Mouse (Mus musculus) midbrain, embryonic 12.5 days (tissue): ENCODE measurements at regions not wholly inside any gene's neighbourhood (a gene's known extent, or its start where the extent isn't known, plus 50 kb on each side); places are given as distances from the start of the nearest gene placed in this dataset.

Experiments used
- ATAC-seq: fragments of 200-750 bp; cut with Nextera tagmentation; 2 replicates; pipeline ENCODE4 v1.8.0; 2017; ENCODE audit warnings: low read depth, moderate TSS enrichment, moderate library complexity; ENCODE audit not compliant: low FRiP score
- H3K27ac ChIP-seq: fragments of 300-500 bp; sonication (generic); replicated peaks from 2 replicates; pipeline ENCODE4 v1.5.1; 2016; ENCODE audit warnings: mild to moderate bottlenecking
- H3K27me3 ChIP-seq: fragments of 300-500 bp; sonication (generic); 2 replicates; pipeline ENCODE4 v1.6.1; 2016; ENCODE audit warnings: mild to moderate bottlenecking
- H3K36me3 ChIP-seq: fragments of 300-500 bp; sonication (generic); 2 replicates; pipeline ENCODE4 v1.6.1; 2016
- H3K4me1 ChIP-seq: fragments of 300-500 bp; sonication (generic); 2 replicates; pipeline ENCODE4 v1.6.1; 2016
- H3K4me2 ChIP-seq: fragments of 300-500 bp; sonication (generic); replicated peaks from 2 replicates; pipeline ENCODE4 v1.6.1; 2016; ENCODE audit warnings: mild to moderate bottlenecking, moderate library complexity
- H3K4me3 ChIP-seq: fragments of 300-500 bp; sonication (generic); 2 replicates; pipeline ENCODE4 v1.5.1; 2016; ENCODE audit warnings: mild to moderate bottlenecking
- H3K9ac ChIP-seq: fragments of 300-500 bp; sonication (generic); replicated peaks from 2 replicates; pipeline ENCODE4 v1.6.1; 2016; ENCODE audit warnings: mild to moderate bottlenecking, moderate library complexity
- H3K9me3 ChIP-seq: fragments of 300-500 bp; sonication (generic); 2 replicates; pipeline ENCODE4 v1.6.1; 2016; ENCODE audit warnings: mild to moderate bottlenecking
- WGBS: fragments of 180-500 bp; shearing (Covaris S2); methylation state at CpG from one replicate; pipeline ENCODE4 v1.1.7; 2016; 5-methylcytosine and 5-hydroxymethylcytosine counted together

DNA sequence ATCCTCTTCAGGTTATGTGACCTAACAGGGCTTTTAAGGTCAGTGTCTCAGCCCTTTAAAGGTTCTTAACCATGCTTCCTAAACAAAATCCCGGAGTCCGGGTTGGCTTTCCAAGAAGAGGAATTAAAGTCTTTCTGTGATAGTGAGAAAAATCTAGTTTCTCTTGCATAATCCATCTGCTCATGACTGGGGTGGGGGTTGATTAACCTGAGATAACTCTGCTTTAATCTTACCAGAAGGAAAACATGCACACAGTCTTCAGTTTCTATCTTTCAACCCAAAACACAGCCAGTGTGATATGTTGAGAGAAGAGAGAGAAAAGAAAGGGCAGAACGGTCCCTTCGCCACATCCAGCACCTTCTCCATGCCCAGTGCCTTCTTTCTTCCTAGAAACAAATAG lies 508.8 kb downstream of the Pdcd6ip start:
- 89% methylated on average over 4 of the region's 4 CpGs for WGBS
- Histone ChIP-seq H3K4me2 (no peak overlapping the region), H3K9me3 (no peaks in the 10 kb centered on the region), H3K36me3 (no peaks in the 10 kb centered on the region), H3K9ac (no peak overlapping the region), H3K4me1 (no peaks in the 10 kb centered on the region), H3K27me3 (no peaks in the 10 kb centered on the region), H3K27ac (no peak overlapping the region), H3K4me3 (no peak overlapping the region)
- no peak for ATAC-seq

DNA sequence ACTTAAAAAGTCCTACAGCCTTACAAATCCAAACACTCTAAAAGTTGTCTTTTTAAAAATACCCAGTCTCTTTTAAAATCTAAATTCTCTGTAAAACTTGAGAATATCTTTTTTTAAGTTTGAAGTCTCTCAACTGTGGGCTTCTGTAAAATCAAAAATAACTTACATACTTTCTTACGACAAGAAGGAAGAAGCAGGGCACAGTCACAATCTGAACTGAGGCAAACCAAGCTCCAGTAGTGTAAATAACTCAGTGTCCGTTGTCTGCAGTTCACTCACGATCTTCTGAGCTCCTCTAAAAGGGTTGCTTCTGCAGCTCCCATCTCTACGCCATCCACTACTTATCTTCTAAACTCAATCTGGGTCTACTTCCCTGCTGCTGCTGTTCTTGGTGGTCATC lies 512.5 kb downstream of the Pdcd6ip start:
- Histone ChIP-seq H3K27me3 (no peaks in the 10 kb centered on the region), H3K4me1 (no peaks in the 10 kb centered on the region), H3K9me3 (no peaks in the 10 kb centered on the region), H3K4me2 (no peak overlapping the region), H3K27ac (no peak overlapping the region), H3K36me3 (no peaks in the 10 kb centered on the region), H3K9ac (no peak overlapping the region), H3K4me3 (no peak overlapping the region)
- ATAC-seq, result no peak
- 93% methylated on average over 4 of the region's 4 CpGs for WGBS

DNA sequence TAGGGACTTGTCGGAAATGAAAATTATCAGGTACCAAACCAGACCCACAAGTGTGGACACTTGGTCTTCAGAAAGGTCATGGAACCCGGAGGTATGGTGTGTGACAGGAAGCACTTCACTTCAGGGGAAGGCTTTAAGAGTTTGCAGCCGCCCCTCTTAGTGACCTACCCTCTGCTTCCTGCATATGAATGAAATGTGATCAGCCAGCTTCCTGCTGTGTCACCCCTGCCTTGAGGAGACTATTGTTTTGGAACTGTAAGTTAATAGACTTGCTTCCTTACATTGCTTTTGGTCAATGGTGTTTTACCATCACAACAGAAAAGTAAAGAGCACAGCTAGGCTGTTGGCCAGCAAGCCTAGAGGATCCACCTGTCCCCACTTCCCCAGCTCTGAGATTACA lies 515.3 kb downstream of the Pdcd6ip start:
- WGBS, result 70% methylated on average over 3 of the region's 3 CpGs
- no peak for ATAC-seq

DNA sequence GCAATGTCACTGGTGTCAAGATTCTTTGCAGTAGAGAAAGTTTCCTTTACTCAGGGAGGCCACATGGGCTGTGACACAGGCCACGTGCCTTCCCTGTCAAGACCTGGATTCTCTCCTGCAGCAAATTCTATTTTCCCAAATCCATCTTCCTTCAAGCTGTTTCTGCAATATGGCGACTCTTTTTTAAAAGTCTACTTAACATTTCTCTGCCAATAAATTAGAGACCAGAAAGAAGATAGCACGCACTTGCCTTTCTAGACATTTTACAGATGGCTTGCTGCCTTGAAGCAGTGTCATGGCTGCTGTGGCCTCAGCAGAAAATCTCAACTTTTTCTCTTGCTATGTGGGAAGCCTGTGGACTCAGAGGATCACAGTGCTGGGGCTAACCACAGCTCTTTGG lies 516.9 kb downstream of the Pdcd6ip start:
- no peak for ATAC-seq
- H3K27ac ChIP-seq, result no peak overlapping the region

More for the DNA sequence above, 515.3 kb downstream of the Pdcd6ip start:
- Histone ChIP-seq H3K9ac (no peak overlapping the region), H3K9me3 (no peaks in the 10 kb centered on the region), H3K27ac (no peak overlapping the region), H3K36me3 (no peaks in the 10 kb centered on the region), H3K27me3 (no peaks in the 10 kb centered on the region), H3K4me1 (no peaks in the 10 kb centered on the region), H3K4me2 (no peak overlapping the region), H3K4me3 (no peak overlapping the region)

DNA sequence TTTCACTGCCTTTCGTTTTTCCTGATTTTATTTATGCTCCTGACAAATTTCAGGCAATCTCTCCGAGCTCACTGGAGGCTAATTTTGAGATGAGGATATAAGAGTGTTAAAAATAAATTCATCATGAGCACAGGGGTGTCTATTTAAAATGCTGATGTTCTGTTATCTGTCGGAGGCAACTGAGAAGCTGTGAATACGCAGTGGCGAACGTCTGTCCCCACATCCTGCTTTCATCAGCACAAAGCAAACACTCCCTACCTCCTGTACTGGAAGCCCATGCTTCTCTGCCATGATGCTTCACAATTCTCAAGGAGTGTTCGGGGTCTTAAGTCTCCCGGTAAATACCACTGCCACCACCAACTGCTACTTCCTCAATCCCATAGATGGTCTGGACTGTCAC lies 526.9 kb downstream of the Pdcd6ip start:
- no peak for ATAC-seq
- no peak overlapping the region for H3K27ac ChIP-seq
- H3K4me2 ChIP-seq, result no peak overlapping the region
- no peaks in the 10 kb centered on the region for H3K9me3 ChIP-seq
- no peaks in the 10 kb centered on the region for H3K27me3 ChIP-seq
- no peaks in the 10 kb centered on the region for H3K4me1 ChIP-seq
- no peaks in the 10 kb centered on the region for H3K36me3 ChIP-seq
- 85% methylated on average over 8 of the region's 8 CpGs for WGBS
- H3K9ac ChIP-seq, result no peak overlapping the region
- no peak overlapping the region for H3K4me3 ChIP-seq

More for the DNA sequence above, 516.9 kb downstream of the Pdcd6ip start:
- H3K4me3 ChIP-seq, result no peak overlapping the region
- no peak overlapping the region for H3K9ac ChIP-seq
- 90% methylated on average over 3 of the region's 3 CpGs for WGBS
- no peaks in the 10 kb centered on the region for H3K27me3 ChIP-seq
- no peak overlapping the region for H3K4me2 ChIP-seq
- H3K9me3 ChIP-seq, result no peaks in the 10 kb centered on the region
- H3K36me3 ChIP-seq, result no peaks in the 10 kb centered on the region
- no peaks in the 10 kb centered on the region for H3K4me1 ChIP-seq

DNA sequence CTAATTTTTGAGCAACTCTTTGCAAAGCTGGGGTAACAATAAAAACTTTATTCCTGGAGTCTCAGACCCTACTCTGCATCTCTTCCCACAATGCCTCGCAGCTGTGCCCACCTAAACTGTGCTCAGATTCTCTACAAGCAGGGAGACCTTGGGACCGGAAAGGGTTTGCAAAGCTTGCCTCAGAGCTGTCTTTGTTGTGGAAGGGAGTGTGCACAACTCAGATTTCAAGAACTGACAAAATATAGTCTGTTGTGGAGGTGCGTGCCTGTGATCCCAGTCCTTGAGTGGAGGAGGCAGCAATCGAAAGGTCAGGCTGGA lies 530.2 kb downstream of the Pdcd6ip start:
- 86% methylated on average over 4 of the region's 4 CpGs for WGBS

DNA sequence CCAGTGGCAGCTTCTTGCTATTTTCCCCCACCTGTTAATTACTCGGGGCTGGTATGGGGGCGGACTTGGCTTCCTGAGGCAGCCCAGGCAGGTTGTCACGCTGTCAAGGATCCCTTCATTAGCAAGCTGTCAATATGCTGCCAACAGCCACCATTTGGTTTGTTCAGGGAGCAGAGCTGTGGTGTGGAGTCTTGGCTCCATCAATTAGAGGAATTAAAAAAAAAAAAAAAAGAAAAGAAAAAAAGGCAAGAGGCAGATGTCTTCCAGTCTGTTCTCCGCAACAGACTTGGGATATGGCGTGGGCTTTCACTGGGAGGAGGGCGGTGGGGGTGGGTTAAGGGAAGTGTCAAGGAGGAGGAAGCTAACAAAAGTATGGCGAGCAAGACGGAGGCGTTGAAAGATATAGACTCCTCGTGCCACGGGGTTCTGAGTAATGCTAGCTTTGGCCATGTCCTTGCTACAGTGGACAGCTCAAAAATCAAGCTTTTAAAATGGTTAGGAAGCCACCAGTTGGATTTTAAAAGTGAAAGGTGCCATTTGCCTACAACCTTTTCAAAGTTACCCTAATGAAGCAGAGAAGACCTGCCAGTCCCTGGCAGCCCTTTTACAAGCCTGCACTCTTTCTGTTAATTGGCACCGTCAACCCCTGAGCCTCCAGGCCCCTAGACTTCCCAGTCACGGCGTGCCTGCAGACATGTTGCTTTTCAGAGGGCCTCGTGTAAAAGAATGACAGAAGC lies 530.7 kb downstream of the Pdcd6ip start:
- H3K36me3 ChIP-seq, result no peaks in the 10 kb centered on the region
- no peaks in the 10 kb centered on the region for H3K27me3 ChIP-seq
- H3K4me2 ChIP-seq, result no peak overlapping the region
- ATAC-seq, result no peak; the same call in 1 of the 2 replicates
- no peak overlapping the region for H3K4me3 ChIP-seq
- WGBS, result 80% methylated on average over 15 of the region's 15 CpGs
- H3K9me3 ChIP-seq, result no peaks in the 10 kb centered on the region
- H3K4me1 ChIP-seq, result no peaks in the 10 kb centered on the region
- no peak overlapping the region for H3K27ac ChIP-seq
- no peak overlapping the region for H3K9ac ChIP-seq

More for the DNA sequence above, 530.2 kb downstream of the Pdcd6ip start:
- Histone ChIP-seq H3K9ac (no peak overlapping the region), H3K27ac (no peak overlapping the region), H3K27me3 (no peaks in the 10 kb centered on the region), H3K9me3 (no peaks in the 10 kb centered on the region), H3K36me3 (no peaks in the 10 kb centered on the region), H3K4me1 (no peaks in the 10 kb centered on the region), H3K4me2 (no peak overlapping the region), H3K4me3 (no peak overlapping the region)
- no peak for ATAC-seq

DNA sequence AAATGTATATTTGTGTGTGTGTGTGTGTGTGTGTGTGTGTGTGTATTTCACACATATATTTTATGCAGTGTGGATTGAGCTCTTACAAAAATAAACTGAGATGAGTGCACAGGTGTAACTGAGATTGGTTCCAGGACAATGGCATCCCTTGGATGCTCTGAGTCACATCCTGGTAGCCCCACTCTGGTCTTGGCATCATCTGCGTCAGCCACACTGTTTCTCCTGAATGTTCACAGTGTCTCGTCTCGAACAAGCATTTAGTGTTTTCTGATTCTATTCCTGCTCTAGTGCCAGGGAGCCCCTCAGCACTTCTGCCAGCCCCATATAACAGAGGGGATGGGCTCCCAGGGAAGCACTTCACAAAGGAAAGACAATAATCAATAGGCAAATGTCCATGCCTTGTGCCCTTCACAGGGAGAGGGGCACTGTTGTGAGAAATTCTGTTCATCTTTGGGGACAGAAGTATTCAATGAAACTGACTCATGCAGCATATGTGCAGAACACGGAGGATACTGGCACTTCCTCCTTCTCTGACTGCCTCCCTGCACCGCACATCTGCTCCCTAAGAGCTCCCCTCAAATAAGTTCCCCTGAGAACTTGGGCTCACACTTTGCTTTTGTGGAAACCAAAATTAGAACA lies 536.2 kb downstream of the Pdcd6ip start:
- Histone ChIP-seq H3K4me2 (no peak overlapping the region), H3K4me3 (no peak overlapping the region), H3K4me1 (no peaks in the 10 kb centered on the region), H3K27me3 (no peaks in the 10 kb centered on the region), H3K9me3 (no peaks in the 10 kb centered on the region), H3K36me3 (no peaks in the 10 kb centered on the region), H3K27ac (no peak overlapping the region), H3K9ac (no peak overlapping the region)
- 89% methylated on average over 5 of the region's 5 CpGs for WGBS
- ATAC-seq, result no peak

DNA sequence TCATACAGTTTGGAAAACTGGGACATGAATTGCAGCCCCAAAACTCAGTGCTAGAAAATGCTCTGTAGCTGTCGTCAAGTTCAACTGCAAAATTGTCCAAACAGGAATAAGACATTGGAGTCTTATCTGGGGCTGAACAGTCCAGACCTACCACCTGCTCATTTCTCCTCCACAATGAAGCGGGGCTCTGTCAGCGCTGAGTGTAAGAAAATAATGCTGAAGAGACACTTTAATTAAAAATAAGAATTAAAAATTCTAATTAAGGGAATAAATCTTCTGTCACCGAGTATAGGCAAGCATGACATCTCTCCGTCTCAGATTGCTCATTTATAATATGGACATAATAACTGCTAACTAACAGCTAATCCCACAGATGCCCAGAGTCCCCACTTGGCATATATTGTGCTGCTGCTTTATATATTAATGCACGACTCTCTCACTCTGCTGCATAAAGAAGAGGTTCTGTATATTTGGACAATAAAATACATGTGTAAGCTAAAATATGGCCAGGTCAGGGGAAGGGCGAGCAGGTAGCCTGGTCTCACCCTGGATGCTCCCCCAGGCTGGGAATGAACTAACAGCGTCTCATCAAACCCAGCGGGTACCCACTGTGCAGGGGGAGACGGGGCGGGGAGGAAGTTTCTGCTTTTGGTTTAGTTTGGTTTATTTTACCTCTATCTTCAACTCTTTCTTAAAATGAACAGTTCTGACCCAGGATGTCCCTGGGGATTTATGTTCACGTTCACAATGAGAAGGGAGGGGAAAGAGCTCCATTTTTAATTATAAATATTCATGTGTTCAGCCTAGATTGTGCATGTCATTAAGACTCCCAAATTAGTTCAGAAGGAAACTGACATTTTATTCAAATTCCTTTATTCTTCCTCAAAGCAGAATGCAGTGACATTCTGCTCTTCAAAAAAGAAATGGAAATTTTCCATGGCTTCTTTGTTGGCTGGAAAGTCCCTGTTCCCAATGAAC lies 544.9 kb downstream of the Pdcd6ip start:
- 0 out of 2 replicates have a peak, but pooled peaks have one; percentile 41 for ATAC-seq
- Histone ChIP-seq H3K4me3 (no peak overlapping the region), H3K27ac (0 out of 2 replicates have a peak overlapping the region, but pooled peaks have one; percentile 10), H3K36me3 (no peaks in the 10 kb centered on the region), H3K4me1 (no peaks in the 10 kb centered on the region), H3K27me3 (no peaks in the 10 kb centered on the region), H3K9ac (no peak overlapping the region), H3K4me2 (no peak overlapping the region), H3K9me3 (no peaks in the 10 kb centered on the region)
- WGBS, result 79% methylated on average over 12 of the region's 12 CpGs

DNA sequence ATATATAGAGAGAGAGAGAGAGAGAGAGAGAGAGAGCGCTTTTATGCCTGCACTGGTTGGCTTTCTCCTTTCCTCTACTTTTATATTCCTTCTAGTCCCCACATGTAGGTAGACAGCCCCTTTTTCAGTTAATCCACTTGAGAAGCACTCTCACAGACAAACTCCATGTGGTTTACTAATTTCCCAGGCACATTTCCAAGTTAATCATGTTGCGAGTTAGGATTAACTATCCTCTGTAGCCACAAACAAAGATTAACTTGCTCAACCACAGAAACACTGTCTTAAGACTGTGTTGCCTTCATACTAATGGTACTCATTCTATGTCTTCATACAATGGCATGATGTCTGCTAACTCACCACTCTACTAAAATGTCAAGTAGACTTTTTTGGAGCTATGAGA lies 548.0 kb downstream of the Pdcd6ip start:
- Histone ChIP-seq H3K36me3 (no peaks in the 10 kb centered on the region), H3K4me1 (no peaks in the 10 kb centered on the region), H3K4me2 (no peak overlapping the region), H3K27ac (no peak overlapping the region), H3K4me3 (no peak overlapping the region), H3K9ac (no peak overlapping the region), H3K9me3 (no peaks in the 10 kb centered on the region), H3K27me3 (no peaks in the 10 kb centered on the region)
- WGBS, result 93% methylated on average over 1 of the region's 2 CpGs
- ATAC-seq, result no peak

DNA sequence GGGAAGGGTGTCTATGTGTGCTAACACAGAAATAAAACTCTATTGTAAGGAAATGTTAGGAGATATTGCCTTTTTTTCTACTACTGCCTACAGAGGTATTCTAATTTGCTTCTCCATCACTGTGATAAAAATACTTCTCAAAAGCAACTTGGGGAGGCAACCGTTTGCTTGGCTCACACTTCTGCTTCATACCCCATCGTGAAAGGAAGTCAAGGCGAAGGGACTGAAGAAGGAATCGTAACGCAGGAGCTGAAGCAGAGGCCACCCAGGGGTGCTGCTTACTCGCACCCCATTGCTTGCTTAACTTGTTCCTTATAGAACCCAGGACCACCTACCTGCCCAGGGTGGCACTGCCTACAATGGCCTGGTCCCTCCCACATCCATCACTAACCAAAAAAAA lies 550.0 kb downstream of the Pdcd6ip start:
- Histone ChIP-seq H3K27me3 (no peaks in the 10 kb centered on the region), H3K9ac (no peak overlapping the region), H3K4me1 (no peaks in the 10 kb centered on the region), H3K4me3 (no peak overlapping the region), H3K9me3 (no peaks in the 10 kb centered on the region), H3K27ac (no peak overlapping the region), H3K36me3 (no peaks in the 10 kb centered on the region), H3K4me2 (no peak overlapping the region)
- ATAC-seq, result no peak
- WGBS, result 91% methylated on average over 6 of the region's 6 CpGs

DNA sequence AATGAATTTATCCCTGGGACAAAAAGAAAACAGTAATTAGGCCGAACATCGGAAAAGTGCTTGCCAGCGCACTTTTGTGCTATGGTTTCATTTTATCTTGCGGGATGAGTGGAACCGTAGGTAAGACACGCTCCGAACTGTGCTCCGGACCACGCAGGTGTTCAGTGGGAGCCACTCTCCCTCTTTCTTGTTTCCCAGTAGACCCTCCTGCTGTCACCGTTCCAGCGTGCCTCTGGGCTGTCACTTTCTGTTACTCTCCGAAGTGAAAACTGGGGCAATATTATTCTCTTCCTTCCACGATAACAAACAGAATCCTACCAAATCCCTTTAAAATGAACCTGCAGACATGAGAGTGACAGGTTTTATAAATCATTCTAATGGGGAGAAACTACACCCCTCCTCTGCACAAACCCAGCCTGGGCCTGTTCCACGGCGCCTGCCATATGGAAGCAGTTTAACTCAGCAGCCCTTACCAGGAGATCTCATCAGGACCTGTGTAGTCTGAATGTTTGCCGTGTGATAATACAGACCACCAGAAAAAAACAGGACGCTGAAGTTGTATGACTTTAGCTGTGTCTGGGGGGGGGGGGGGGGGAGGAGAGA lies 550.5 kb downstream of the Pdcd6ip start:
- no peak overlapping the region for H3K27ac ChIP-seq
- H3K27me3 ChIP-seq, result no peaks in the 10 kb centered on the region

More for the DNA sequence above, 550.5 kb downstream of the Pdcd6ip start:
- no peak overlapping the region for H3K4me2 ChIP-seq
- no peak overlapping the region for H3K4me3 ChIP-seq
- H3K9me3 ChIP-seq, result no peaks in the 10 kb centered on the region
- 86% methylated on average over 17 of the region's 17 CpGs for WGBS
- ATAC-seq, result no peak
- H3K9ac ChIP-seq, result no peak overlapping the region
- H3K36me3 ChIP-seq, result no peaks in the 10 kb centered on the region
- no peaks in the 10 kb centered on the region for H3K4me1 ChIP-seq
